Mouse (Mus musculus) 3T3-L1 (cell line): ENCODE measurements around the gene Gm12845.
"Not testable (repeated sequence)": the region's sequence is repeated elsewhere in the genome, so short reads cannot be mapped to it uniquely, and the experiment has no call there.

Experiments
- DNase-seq: peaks from one replicate; pipeline ENCODE4 v3.0.0-alpha.2; 2015; ENCODE audit warnings: low read depth, low spot score

The Gm12845 gene

DNA sequence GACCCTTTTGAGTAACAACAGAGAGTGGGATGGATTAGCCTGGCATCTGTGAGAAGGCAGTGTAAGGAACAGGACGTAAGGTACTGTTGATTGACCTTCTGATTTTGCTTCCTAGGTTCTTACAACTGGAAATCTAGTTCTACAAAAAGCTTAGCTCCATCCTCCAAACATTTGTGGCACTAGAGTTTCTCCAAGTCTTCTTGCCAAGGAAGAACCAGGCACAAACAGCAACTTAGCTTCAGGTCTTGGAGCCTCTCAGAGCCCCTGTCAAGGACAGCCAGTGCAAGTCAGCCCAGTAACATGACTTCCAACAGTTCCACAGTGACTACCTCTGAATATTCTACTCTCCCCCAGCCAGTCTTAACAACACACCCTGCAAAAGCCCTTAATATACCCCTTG is at the start of gene Gm12845:
Gene Gm12845, plus strand, starts transcription at position 301 of the 400 bp plus-strand sequence.
- DNase-seq: no peak

- DNase-seq: peak; percentile 85
These were observed 47.3 kb upstream of the Gm12845 start for GRCm38 (mm10) chr4:117676903-117677302.

- peak; percentile 40 for DNase-seq
These were observed 43.2 kb upstream of the Gm12845 start for GRCm38 (mm10) chr4:117680963-117681362.

- peak; percentile 85 for DNase-seq
These were observed 42.2 kb upstream of the Gm12845 start, which contains the start of gene Dmap1 for GRCm38 (mm10) chr4:117681931-117682461. TSS of gene Dmap1 (minus strand) at chr4:117682273.

- DNase-seq: no peak
These were observed 41.7 kb upstream of the Gm12845 start for GRCm38 (mm10) chr4:117682463-117682862.

DNA sequence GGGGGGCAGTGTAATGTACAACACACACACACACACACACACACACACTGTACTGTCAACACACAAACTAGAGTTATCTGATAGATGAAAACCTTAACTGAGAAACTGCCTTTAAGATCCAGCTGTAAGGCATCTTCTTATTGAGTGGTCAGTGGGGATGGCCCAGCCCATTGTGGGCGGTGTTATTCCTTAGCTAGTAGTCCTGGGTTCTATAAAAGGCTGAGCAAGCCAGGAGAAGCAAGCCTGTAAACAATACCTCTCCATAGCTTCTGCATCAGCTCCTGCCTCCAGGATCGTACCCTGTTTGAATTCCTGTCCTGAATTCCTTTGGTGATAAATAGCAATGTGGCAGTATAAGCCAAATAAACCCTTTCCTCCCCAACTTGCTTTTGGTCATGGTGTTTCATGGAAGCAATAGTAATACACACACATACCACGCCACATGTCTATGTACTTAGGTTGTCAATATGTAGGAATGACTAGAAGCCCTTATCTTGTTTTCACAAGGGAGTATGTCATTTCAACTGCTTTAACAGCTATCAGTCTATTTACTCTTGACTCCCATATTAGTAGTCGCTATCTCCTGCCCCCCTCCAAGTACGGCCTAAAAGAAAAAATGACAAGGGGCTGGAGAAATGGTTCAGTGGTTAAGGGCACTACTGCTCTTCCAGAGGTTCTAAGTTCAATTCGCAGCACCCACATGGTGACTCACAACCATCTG is 41.0 kb upstream of the Gm12845 start:
- no peak for DNase-seq

- DNase-seq: no peak
These were observed 37.9 kb upstream of the Gm12845 start for GRCm38 (mm10) chr4:117686354-117686753.

GRCm38 (mm10) chr4:117705361-117705760 is 18.9 kb upstream of the Gm12845 start:
- peak; percentile 78 for DNase-seq

DNA sequence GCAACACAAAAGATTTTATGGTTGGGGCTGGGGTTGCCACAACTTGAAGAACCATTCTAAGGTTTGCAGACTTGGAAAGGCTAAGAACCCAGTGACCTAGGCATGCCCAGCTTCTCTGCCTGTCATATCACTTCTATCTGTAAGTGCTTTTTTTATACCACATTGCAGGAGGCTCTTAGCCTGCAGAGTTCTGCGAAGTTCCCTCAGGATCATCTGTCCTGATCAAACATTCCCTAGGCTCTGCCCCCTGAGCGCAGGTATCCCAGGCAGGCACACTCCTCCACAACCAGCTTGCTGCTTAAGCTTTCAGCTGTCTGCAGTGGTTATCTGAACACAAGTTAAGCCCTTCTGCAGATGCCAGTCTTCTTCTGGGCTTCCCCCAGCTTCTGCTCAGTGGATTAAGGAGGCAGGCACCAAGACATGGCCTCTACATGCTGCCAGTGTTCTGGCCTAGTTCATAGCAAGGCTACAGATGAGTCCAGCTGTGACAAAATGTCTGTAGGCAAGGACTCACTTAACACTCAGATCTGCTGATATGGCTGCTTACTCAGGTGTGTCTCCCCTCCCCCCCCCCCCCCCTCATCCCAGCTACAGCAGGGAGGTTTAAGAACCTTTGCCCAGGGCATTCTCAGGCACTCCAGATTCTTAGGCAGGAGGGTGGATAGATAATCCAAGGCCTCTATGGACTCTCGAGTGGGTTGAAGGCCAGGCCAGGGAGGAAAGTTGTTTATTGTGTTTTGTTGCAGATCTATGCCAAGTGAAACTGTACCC is 15.2 kb upstream of the Gm12845 start:
- DNase-seq: no peak

GRCm38 (mm10) chr4:117712314-117712713 is 11.9 kb upstream of the Gm12845 start:
- no peak for DNase-seq

DNA sequence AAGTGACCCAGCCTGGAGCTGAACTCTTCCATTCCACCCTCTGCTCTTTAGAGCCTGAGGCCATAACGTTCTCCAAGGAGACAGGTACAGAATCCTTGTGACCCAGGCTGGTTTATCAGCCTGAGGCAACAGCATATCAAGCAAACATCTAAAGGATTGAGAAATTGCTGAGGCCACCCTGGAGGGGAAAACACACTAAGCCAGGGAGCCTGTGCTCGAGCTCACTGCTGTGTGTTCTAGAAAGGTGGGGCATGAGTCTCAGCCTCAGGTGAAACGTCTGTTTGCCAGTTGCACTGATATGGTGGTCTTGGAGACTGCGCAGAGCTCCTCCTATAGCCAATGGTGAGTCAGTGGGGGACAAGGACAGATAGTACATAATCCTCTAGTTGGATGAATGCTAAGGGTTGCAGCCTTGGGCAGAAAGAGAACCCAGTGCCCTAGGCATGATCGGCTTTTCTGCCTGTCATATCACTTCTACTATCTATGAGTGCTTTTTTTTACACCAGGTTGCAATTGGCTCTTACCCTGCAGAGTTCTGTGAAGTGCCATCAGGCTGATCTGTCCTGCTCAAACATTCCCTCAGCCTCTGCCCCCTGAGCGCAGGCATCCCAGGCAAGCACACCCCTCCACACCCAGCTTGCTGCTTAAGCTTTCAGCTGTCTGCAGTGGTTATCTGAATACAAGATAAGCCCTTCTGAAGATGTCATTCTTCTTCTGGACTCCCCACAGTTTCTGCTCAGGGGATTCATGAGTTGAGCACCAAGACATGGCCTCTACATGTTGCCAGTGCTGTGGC is 10.7 kb upstream of the Gm12845 start:
- DNase-seq: no peak

DNA sequence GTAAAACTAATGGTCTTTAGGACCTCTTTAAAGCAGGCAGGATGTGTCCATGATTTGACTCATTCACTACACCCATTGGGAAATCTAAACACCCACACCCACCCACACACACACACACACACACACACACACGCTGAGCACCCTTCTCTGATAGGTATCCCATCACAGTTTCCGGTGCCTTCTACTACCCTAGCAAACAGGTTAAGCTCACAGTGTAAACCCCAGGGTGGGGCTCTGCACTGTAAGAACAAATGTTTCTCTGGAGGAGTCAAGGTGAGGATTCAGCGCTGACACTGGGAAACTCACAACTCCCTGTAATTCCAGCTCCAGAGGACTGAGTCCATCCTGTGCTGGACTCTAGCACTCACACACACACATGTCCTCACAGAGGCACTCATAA is 7.7 kb downstream of the Gm12845 start:
- DNase-seq: no peak

DNA sequence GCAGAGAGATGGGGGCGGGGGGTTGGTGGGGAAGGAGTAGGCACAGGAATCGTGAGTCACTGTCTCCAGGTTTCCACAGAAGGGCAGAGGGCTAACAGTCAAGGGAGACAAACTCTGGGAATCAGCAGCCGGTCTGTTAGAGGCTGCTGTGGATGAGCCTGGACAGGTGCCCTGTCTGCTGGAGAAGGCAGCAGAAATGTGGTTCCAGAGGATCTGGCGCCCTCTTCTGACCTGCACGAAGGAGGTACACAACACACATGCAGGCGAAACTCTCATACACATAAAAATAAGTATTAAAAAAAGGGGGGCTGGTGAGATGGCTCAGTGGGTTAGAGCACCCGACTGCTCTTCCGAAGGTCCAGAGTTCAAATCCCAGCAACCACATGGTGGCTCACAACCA is 13.3 kb downstream of the Gm12845 start:
- DNase-seq: peak; percentile 38

DNA sequence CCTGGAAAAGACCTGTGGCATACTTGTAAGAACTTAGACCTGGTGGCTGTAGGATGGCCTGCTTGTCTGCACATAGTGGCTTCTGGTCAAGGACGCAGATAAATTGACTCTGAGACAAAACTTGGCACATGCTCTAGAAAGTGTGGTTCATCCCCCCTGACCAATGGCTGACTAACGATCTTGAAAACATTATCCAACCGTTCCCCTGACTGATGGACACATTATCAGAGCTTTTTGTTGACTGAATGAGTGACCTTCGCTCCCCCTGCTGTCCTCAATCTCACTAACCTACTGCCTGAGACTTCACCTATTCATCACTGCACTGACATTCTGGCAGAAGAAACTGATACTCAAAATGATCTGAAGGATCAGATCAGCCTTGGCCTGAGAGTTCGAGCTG is 28.3 kb downstream of the Gm12845 start:
- DNase-seq: not testable (repeated sequence)

- DNase-seq: no peak
These were observed 35.9 kb downstream of the Gm12845 start for GRCm38 (mm10) chr4:117760151-117760550.

DNA sequence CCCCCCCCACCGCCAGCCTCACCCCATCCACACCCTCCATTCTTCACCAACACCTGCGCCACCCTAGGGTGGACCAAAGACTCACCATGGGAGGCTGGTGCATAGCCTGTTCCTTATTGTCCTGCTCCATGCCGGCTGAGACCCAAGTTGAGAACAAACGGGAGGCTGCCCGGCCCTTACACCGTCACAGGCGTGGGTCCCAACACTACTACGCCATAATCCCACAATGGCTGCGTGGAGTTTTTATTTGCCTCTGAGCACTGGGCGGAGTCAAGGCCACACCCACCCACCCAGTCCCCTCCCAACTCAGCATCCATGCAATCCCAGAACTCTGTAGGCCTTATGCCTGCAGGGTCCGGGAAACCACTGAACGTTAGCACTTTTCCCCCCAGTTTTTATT is 41.2 kb downstream of the Gm12845 start, which contains the start of gene Klf17:
Gene Klf17, minus strand, starts transcription at position 233 of the 400 bp plus-strand sequence.
- no peak for DNase-seq

DNA sequence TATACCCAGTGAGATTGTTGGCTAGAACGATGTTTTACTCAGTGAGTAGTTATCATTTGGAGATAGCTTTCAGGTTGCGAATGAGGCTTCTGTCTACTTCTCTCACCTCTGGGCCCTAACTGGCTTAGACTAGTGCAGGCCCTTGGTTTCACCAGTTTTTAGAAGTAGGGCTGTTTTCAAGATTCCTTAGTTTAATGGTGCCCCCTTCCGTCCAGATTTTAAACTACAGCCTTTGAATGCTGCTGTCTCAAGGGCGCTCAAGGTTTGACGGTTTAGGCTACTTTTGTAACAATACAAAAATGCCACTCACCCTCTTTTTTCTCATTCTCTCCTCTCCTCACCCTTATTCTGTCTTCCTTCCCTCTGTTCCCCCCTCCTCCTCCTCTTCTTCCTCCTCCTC is 46.7 kb downstream of the Gm12845 start:
- peak; percentile 83 for DNase-seq

GRCm38 (mm10) chr4:117772960-117773359 is 48.7 kb downstream of the Gm12845 start:
- no peak for DNase-seq
